Mouse (Mus musculus) embryo, embryonic 10.5 days (tissue): ENCODE data around the gene Prkcz.
"Not testable (repeated sequence)": the region's sequence is repeated elsewhere in the genome, so short reads cannot be mapped to it uniquely, and the experiment has no call there.

Experiments
- DNase-seq: peaks from one replicate; pipeline ENCODE4 v3.0.0-alpha.2; 2015; ENCODE audit warnings: low spot score

Prkcz gene

GRCm38 (mm10) chr4:155359560-155360464 lies 1.3 kb downstream of the Prkcz start:
- DNase-seq = no peak

GRCm38 (mm10) chr4:155357601-155358000 lies 3.6 kb downstream of the Prkcz start:
- peak; percentile 36 for DNase-seq

GRCm38 (mm10) chr4:155356354-155356753 lies 4.8 kb downstream of the Prkcz start:
- no peak for DNase-seq

- DNase-seq = no peak
Observed at GRCm38 (mm10) chr4:155354546-155354945, 6.6 kb downstream of the Prkcz start.

- no peak for DNase-seq
Observed at GRCm38 (mm10) chr4:155354035-155354434, 7.1 kb downstream of the Prkcz start.

GRCm38 (mm10) chr4:155352581-155352980 lies 8.6 kb downstream of the Prkcz start:
- DNase-seq = no peak

- no peak for DNase-seq
Observed at GRCm38 (mm10) chr4:155346350-155346749, 14.8 kb downstream of the Prkcz start.

- peak; percentile 73 for DNase-seq
Observed at GRCm38 (mm10) chr4:155345608-155345953, 15.6 kb downstream of the Prkcz start.

GRCm38 (mm10) chr4:155344716-155345607 lies 16.2 kb downstream of the Prkcz start:
- DNase-seq = peak; percentile 60

GRCm38 (mm10) chr4:155344299-155344600 lies 16.9 kb downstream of the Prkcz start:
- no peak for DNase-seq

- DNase-seq = no peak
Observed at GRCm38 (mm10) chr4:155343415-155344298, 17.5 kb downstream of the Prkcz start.

GRCm38 (mm10) chr4:155336284-155337050 lies 24.7 kb downstream of the Prkcz start:
- no peak for DNase-seq

- DNase-seq = no peak
Observed at GRCm38 (mm10) chr4:155332253-155332652, 28.9 kb downstream of the Prkcz start.

GRCm38 (mm10) chr4:155328385-155328784 lies 32.8 kb downstream of the Prkcz start:
- not testable (repeated sequence) for DNase-seq

- DNase-seq = no peak
Observed at GRCm38 (mm10) chr4:155325773-155326172, 35.4 kb downstream of the Prkcz start.

- no peak for DNase-seq
Observed at GRCm38 (mm10) chr4:155324511-155324910, 36.6 kb downstream of the Prkcz start.

- no peak for DNase-seq
Observed at GRCm38 (mm10) chr4:155323081-155323795, 37.9 kb downstream of the Prkcz start.

GRCm38 (mm10) chr4:155320281-155321244 lies 40.6 kb downstream of the Prkcz start:
- DNase-seq = peak; percentile 90

GRCm38 (mm10) chr4:155318266-155318665 lies 42.9 kb downstream of the Prkcz start:
- DNase-seq = no peak
